Mouse (Mus musculus): ENCODE data around the gene Urod. TPM values are rescaled to one million over a fixed set of nuclear protein-coding genes. Genes with fewer than 3 reads are reported as not detected.

The Urod gene
- polyA plus RNA-seq, 2 experiments = 78.5 to 79.2 TPM

GRCm38 (mm10) chr4:117013596-117013995 is 19.4 kb upstream of the Urod start:
- Histone ChIP-seq H3K9ac (ENCODE audit: low read depth, low read length, severe bottlenecking) (no peak overlapping the region), H3K36me3 (ENCODE audit: control insufficient read depth, insufficient read depth, low read length) (no peaks in the 10 kb centered on the region), H3K4me2 (replicated peaks; ENCODE audit: low read depth, low read length, severe bottlenecking) (no peak overlapping the region), H3K27me3 (ENCODE audit: control insufficient read depth, insufficient read depth, low read length) (no peaks in the 10 kb centered on the region), H3K4me3 (replicated peaks; ENCODE audit: low read length) (no peak overlapping the region), H3K4me1 (ENCODE audit: control insufficient read depth, insufficient read depth, low read length) (no peaks in the 10 kb centered on the region), H3K27ac (replicated peaks; ENCODE audit: low read depth, low read length) (no peak overlapping the region), H3K9me3 (ENCODE audit: control insufficient read depth, low read length) (no peaks in the 10 kb centered on the region)
- WGBS = 88% methylated on average over 6 of the region's 6 CpGs
- ATAC-seq (ENCODE audit: low FRiP score, low read depth) (no peak), DNase-seq (ENCODE audit: low spot score) (no peak)
- TF ChIP-seq POLR2A (IDR thresholded peaks at IDR 0.05; ENCODE audit: borderline replicate concordance, extremely low read depth, insufficient read depth, insufficient read length) = no peak

GRCm38 (mm10) chr4:117010231-117010630 is 16.0 kb upstream of the Urod start:
- no peak for ATAC-seq (ENCODE audit: low FRiP score, low read depth)
- WGBS = 81% methylated on average over 5 of the region's 5 CpGs

GRCm38 (mm10) chr4:117007058-117007457 is 12.8 kb upstream of the Urod start:
- DNase-seq (ENCODE audit: low spot score) (no peak), ATAC-seq (ENCODE audit: low FRiP score, low read depth) (no peak)
- Histone ChIP-seq H3K4me2 (replicated peaks; ENCODE audit: low read depth, low read length, severe bottlenecking) (no peak overlapping the region), H3K9ac (ENCODE audit: low read depth, low read length, severe bottlenecking) (no peak overlapping the region), H3K27me3 (ENCODE audit: control insufficient read depth, insufficient read depth, low read length) (no peaks in the 10 kb centered on the region), H3K4me3 (replicated peaks; ENCODE audit: low read length) (no peak overlapping the region), H3K27ac (replicated peaks; ENCODE audit: low read depth, low read length) (no peak overlapping the region), H3K36me3 (ENCODE audit: control insufficient read depth, insufficient read depth, low read length) (peaks cover 20% of the 10 kb centered on the region), H3K4me1 (ENCODE audit: control insufficient read depth, insufficient read depth, low read length) (no peaks in the 10 kb centered on the region), H3K9me3 (ENCODE audit: control insufficient read depth, low read length) (no peaks in the 10 kb centered on the region)
- TF ChIP-seq POLR2A (IDR thresholded peaks at IDR 0.05; ENCODE audit: borderline replicate concordance, extremely low read depth, insufficient read depth, insufficient read length) = no peak
- WGBS = 57% methylated on average over 3 of the region's 3 CpGs

More at GRCm38 (mm10) chr4:117010231-117010630, 16.0 kb upstream of the Urod start:
- Histone ChIP-seq H3K27me3 (ENCODE audit: control insufficient read depth, insufficient read depth, low read length) (no peaks in the 10 kb centered on the region), H3K9ac (ENCODE audit: low read depth, low read length, severe bottlenecking) (no peak overlapping the region), H3K4me2 (replicated peaks; ENCODE audit: low read depth, low read length, severe bottlenecking) (no peak overlapping the region), H3K4me1 (ENCODE audit: control insufficient read depth, insufficient read depth, low read length) (no peaks in the 10 kb centered on the region), H3K36me3 (ENCODE audit: control insufficient read depth, insufficient read depth, low read length) (no peaks in the 10 kb centered on the region), H3K27ac (replicated peaks; ENCODE audit: low read depth, low read length) (no peak overlapping the region), H3K9me3 (ENCODE audit: control insufficient read depth, low read length) (no peaks in the 10 kb centered on the region), H3K4me3 (replicated peaks; ENCODE audit: low read length) (no peak overlapping the region)
- DNase-seq (ENCODE audit: low spot score) = no peak
- no peak for TF ChIP-seq POLR2A (IDR thresholded peaks at IDR 0.05; ENCODE audit: borderline replicate concordance, extremely low read depth, insufficient read depth, insufficient read length)

- no peak for ATAC-seq (ENCODE audit: low FRiP score, low read depth)
- 72% methylated on average over 7 of the region's 7 CpGs for WGBS
- Histone ChIP-seq H3K36me3 (ENCODE audit: control insufficient read depth, insufficient read depth, low read length) (peaks cover 25% of the 10 kb centered on the region), H3K27ac (replicated peaks; ENCODE audit: low read depth, low read length) (no peak overlapping the region), H3K4me3 (replicated peaks; ENCODE audit: low read length) (no peak overlapping the region), H3K27me3 (ENCODE audit: control insufficient read depth, insufficient read depth, low read length) (no peaks in the 10 kb centered on the region), H3K9me3 (ENCODE audit: control insufficient read depth, low read length) (no peaks in the 10 kb centered on the region), H3K4me2 (replicated peaks; ENCODE audit: low read depth, low read length, severe bottlenecking) (no peak overlapping the region), H3K4me1 (ENCODE audit: control insufficient read depth, insufficient read depth, low read length) (no peaks in the 10 kb centered on the region), H3K9ac (ENCODE audit: low read depth, low read length, severe bottlenecking) (no peak overlapping the region)
- no peak for TF ChIP-seq POLR2A (IDR thresholded peaks at IDR 0.05; ENCODE audit: borderline replicate concordance, extremely low read depth, insufficient read depth, insufficient read length)
- DNase-seq (ENCODE audit: low spot score) = no peak
Observed at GRCm38 (mm10) chr4:117005611-117006400, 11.6 kb upstream of the Urod start.

- TF ChIP-seq POLR2A (IDR thresholded peaks at IDR 0.05; ENCODE audit: borderline replicate concordance, extremely low read depth, insufficient read depth, insufficient read length) = no peak
- ATAC-seq (ENCODE audit: low FRiP score, low read depth) = no peak
- 86% methylated on average over 4 of the region's 4 CpGs for WGBS
Observed at GRCm38 (mm10) chr4:117004649-117005048, 10.4 kb upstream of the Urod start.

More at GRCm38 (mm10) chr4:117004649-117005048, 10.4 kb upstream of the Urod start:
- no peak for DNase-seq (ENCODE audit: low spot score)
- Histone ChIP-seq H3K4me3 (replicated peaks; ENCODE audit: low read length) (no peak overlapping the region), H3K4me1 (ENCODE audit: control insufficient read depth, insufficient read depth, low read length) (no peaks in the 10 kb centered on the region), H3K4me2 (replicated peaks; ENCODE audit: low read depth, low read length, severe bottlenecking) (no peak overlapping the region), H3K36me3 (ENCODE audit: control insufficient read depth, insufficient read depth, low read length) (peaks cover 36% of the 10 kb centered on the region), H3K27me3 (ENCODE audit: control insufficient read depth, insufficient read depth, low read length) (no peaks in the 10 kb centered on the region), H3K9ac (ENCODE audit: low read depth, low read length, severe bottlenecking) (no peak overlapping the region), H3K27ac (replicated peaks; ENCODE audit: low read depth, low read length) (no peak overlapping the region), H3K9me3 (ENCODE audit: control insufficient read depth, low read length) (no peaks in the 10 kb centered on the region)

Data from limb, embryonic 14.5 days (tissue).